Mouse (Mus musculus) olfactory bulb, adult 2 months (tissue): ENCODE data around the gene Fancg. TPM values are rescaled to one million over a fixed set of nuclear protein-coding genes. Genes with fewer than 3 reads are reported as not detected.
"Not testable (repeated sequence)": the region's sequence is repeated elsewhere in the genome, so short reads cannot be mapped to it uniquely, and the experiment has no call there.

Source experiments
- H3K27ac ChIP-seq: fragments of 200-500 bp; 2 replicates; pipeline ENCODE4 v1.5.1; 2012; ENCODE audit warnings: low read depth, low read length; ENCODE audit not compliant: insufficient read depth
- H3K4me1 ChIP-seq: fragments of 200-500 bp; 2 replicates; pipeline ENCODE4 v1.6.1; 2012; ENCODE audit warnings: low read length; ENCODE audit not compliant: control insufficient read depth, insufficient read depth
- H3K4me3 ChIP-seq: fragments of 200-500 bp; 2 replicates; pipeline ENCODE4 v1.5.1; 2012; ENCODE audit warnings: mild to moderate bottlenecking, low read depth, low read length, moderate library complexity; ENCODE audit not compliant: insufficient read depth
- CTCF ChIP-seq: fragments of 200-500 bp; IDR thresholded peaks from 2 replicates; pipeline ENCODE4 v1.5.1; 2012; ENCODE audit warnings: low read depth, mild to moderate bottlenecking, low read length, moderate library complexity; ENCODE audit not compliant: insufficient read depth
- POLR2A ChIP-seq: fragments of 200-500 bp; IDR thresholded peaks from 2 replicates; pipeline ENCODE4 v1.6.1; 2012; ENCODE audit warnings: mild to moderate bottlenecking, low read depth, low read length, moderate library complexity; ENCODE audit not compliant: insufficient read depth
- WGBS: fragments of 180-500 bp; shearing (Covaris S2); methylation state at CpG from one replicate; pipeline ENCODE4 v1.1.7; 2018; 5-methylcytosine and 5-hydroxymethylcytosine counted together
- polyA plus RNA-seq: library from polyadenylated mRNA; stranded (reverse); fragments of >200 nt; gene quantifications from 2 replicates; pipeline ENCODE4 v1.2.4, GENCODE M21; 2012; ENCODE audit warnings: low replicate concordance; ENCODE audit not compliant: missing spikeins, insufficient read depth, insufficient read length

Fancg gene
- polyA plus RNA-seq, 1 experiment, result not detected

DNA sequence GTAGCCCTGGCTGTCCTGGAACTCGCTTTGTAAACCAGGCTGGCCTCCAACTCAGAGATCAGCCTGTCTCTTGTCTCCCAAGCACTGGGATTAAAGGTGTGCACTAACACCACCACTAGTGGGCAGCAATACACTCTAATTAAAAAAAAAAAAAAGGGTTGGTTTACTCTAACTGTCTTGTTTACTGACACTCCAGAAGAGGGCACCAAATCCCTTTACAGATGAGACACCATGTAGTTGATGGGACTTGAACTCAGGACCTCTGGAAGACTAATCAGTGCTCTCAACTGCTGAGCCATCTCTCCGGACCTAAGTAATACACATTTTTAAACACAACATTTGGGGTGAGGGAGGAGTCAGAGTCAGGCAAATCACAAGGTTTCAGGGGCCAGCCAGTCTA is 4.5 kb downstream of the Fancg start:
- Histone ChIP-seq H3K4me1 (peaks cover 14% of the 10 kb centered on the region), H3K27ac (no peak overlapping the region), H3K4me3 (no peak overlapping the region)
- 54% methylated on average over 2 of the region's 2 CpGs for WGBS
- TF ChIP-seq POLR2A, result no peak
- TF ChIP-seq CTCF, result no peak

DNA sequence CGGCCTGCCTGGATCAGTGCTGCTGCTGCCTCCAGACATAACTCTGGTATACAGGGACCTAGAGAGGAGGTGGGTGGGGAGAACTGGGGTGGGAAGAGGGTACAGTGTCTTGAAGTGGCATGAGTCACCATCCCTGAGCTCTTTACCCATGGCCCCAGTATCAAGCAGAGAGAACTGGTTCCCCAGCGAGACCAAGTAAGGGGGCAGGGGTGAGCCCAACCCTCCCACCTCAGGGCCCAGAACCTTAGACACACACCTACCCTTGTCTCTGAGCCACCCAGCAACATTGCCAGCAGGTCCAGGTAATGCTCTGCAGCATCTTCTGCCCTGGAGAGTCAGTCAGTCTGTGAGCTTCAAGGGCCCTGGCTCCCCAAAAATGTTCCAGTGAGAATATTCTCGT is 5.4 kb downstream of the Fancg start:
- Histone ChIP-seq H3K4me3 (peak overlapping the region; percentile 14; the same call in 1 of the 2 replicates), H3K4me1 (peaks cover 14% of the 10 kb centered on the region), H3K27ac (peak overlapping the region; percentile 87)
- WGBS, result 62% methylated on average over 3 of the region's 3 CpGs
- TF ChIP-seq CTCF, result no peak
- no peak for TF ChIP-seq POLR2A

DNA sequence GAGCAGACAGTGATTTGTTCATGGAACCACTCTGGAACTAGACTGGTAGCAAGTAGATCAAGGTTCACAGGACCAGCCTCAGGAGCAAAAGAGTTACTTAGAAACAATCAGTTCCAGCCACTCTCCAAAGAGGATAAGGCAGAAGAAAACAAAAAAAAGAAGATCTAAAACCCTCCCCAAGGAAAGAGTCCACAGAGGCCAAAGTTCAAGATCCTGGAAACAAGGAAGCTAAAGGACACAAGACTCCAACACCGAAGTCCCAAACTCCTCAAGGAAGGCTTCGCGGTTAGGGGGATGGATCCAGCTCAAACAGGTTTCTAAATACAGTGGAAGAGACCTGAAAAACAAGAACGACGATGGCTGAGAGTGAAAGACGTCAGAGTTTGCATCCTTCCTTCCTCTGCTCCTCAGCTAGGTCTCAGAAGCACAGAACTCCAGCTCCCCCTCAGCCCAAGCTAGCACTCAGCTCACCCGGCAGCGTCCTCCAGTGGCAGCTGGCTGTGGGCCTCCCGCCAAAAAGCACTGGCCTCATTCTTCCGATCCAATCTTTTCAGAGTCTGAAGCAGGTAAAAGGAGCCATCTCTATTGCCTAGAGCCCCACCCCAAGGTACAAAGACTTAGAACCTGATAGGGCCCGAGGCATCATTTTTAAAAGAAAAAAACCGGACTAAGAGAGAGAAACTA is 7.4 kb downstream of the Fancg start:
- TF ChIP-seq CTCF, result no peak
- TF ChIP-seq POLR2A, result no peak
- H3K4me3 ChIP-seq, result no peak overlapping the region
- WGBS, result 75% methylated on average over 12 of the region's 12 CpGs
- peaks cover 14% of the 10 kb centered on the region for H3K4me1 ChIP-seq
- H3K27ac ChIP-seq, result no peak overlapping the region

DNA sequence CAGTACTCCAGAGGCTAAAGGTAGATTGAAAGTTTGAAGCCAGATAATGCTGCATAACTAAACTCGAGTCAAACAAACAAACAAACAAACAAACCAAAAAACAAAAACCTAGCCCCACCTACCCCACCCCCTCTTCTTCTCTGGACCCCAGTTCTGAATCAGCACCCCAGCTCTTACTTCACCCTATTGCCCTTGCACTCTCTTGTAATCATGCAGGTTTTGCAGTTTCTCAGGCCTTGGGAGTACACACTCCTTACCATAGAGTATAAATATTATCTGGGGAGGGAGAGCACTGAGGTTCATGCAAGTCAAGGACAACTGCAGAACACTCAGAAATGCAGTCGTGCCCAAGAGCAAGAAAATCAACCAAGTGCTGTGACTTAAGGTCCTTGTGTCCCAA is 9.0 kb downstream of the Fancg start:
- Histone ChIP-seq H3K4me1 (peaks cover 14% of the 10 kb centered on the region), H3K4me3 (no peak overlapping the region), H3K27ac (no peak overlapping the region)
- TF ChIP-seq POLR2A (no peak), CTCF (no peak)
- 92% methylated on average over 2 of the region's 2 CpGs for WGBS

DNA sequence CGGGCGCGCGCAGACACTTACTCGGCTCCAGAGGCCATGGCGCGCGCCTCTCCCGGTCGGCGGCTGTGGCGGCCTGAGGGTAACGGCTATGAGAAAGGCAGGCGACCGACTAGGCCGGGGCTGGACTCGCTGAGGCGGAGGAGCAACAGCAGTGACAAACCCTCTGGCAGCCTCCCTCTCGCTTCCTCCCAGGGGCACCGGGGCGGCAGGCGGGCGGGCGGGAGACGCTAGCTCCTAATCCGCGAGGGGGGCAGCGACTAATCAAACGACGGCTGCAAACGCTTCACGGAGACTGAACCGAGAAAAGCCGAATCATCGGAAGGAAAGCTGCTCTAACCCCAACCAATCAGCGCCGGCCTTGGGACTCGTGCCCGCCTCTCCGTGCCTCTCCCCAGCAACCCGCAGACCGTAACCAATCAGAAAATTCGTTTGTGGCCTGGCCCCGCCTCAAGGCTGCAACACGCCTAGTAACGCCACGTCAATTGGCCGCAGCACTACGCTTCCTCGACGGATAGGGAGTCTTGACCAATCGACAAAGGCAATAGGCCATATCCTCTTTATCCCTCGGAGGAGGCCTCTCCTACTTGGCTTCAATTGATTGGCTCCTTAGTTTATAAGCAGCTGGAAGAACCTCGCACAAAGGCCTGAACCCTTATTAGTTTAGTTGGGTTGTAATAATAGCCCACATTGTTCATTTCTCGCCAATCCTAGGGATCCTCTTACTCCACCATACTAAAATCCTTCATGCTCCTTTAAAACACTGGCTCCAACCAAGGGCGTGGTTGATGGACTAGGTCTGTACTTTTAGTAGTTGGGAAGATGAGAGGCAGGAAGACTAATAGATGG is 9.9 kb downstream of the Fancg start, which contains the start of gene Vcp:
Vcp (minus strand) TSS at position 367 of the 846 bp plus-strand sequence.
- peak; percentile 41; the same call in 1 of the 2 replicates for TF ChIP-seq POLR2A
- peak within 1 kb of the TSS; percentile 94 for H3K4me3 ChIP-seq
- WGBS, result under 1% methylated on average over 54 of the region's 56 CpGs
- peak within 1 kb of the TSS; percentile 92 for H3K27ac ChIP-seq
- peaks cover 14% of the 10 kb centered on the region for H3K4me1 ChIP-seq

DNA sequence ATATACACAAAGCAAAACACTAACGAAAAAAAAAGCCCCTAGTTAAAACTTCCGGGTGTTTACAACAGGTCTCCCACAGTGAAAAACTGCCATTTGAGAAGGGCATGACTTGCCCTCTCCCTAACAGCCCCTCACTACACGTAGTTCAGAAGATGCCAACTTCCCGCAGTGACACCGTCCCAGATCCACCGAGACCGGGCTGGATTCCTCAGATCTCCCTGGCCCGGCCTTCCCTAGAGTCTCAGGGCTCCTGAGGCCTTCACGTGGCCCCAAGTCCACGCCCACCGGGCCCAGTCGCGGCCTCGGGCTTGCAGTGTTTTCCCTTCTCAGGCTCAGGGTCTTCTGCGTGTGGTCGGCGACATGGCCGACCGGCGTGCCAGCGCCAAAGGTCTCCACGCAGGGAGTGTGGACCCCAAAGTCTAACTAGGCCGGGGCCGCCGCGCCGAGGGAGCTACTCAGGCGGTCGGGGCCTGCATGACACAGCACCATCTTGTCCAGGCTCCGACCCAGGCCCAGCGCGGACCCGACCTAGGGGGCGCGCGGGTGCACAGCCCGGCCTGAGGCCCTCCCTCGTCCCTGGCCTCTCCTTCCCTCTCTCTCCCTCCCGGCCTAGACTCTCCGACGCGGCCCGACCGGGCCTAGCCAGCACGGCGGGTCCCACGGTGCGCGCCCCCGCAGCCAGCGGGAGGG is 10.7 kb downstream of the Fancg start:
- WGBS, result 1% methylated on average over 49 of the region's 51 CpGs
- Histone ChIP-seq H3K4me3 (peak overlapping the region; percentile 94), H3K4me1 (peaks cover 8% of the 10 kb centered on the region; the same call in 1 of the 2 replicates), H3K27ac (peak overlapping the region; percentile 92)
- no peak for TF ChIP-seq POLR2A

DNA sequence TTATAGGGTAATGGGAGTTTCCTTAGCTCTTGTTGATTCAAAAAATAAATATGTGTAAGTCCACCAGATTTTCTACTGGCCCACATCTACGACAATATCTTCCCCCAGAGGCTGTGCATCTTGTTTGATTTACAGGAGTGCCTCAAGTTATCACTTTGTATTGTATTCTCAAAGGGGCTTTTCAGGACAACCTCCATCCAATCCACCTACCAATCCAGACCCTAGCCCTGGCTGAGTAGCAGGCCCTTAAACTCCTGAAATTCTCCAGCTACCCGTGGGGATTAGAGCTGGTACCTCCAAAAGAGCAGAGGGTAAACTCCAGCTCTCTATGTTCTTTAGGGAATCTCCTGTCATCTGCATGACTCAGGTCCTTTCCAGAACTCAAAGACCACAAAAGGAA is 12.3 kb downstream of the Fancg start:
- 29% methylated on average over 2 of the region's 2 CpGs for WGBS
- H3K27ac ChIP-seq, result no peak overlapping the region
- H3K4me1 ChIP-seq, result peaks cover 5% of the 10 kb centered on the region; the same call in 1 of the 2 replicates
- H3K4me3 ChIP-seq, result no peak overlapping the region
- TF ChIP-seq POLR2A (no peak), CTCF (no peak)

DNA sequence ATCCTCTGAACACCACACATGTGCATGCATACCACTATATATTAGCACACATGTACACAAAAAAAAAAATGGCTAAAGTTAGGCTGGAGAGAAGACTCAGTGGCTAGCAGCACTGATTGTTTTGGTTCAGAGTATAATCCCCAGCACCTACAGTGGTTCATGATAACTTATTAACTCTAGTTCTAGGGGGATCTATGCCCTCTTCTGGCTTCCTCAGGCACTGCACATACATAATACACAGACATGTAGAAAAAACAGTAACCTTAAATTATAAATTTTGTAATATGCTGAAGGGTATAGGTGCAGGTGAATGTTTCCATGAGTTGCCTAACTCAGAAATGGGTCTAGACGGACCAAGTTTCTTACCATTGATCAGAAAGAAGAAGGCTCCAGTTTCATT is 22.0 kb downstream of the Fancg start:
- Histone ChIP-seq H3K27ac (no peak overlapping the region), H3K4me1 (no peaks in the 10 kb centered on the region), H3K4me3 (no peak overlapping the region)
- WGBS, result 85% methylated on average over 1 of the region's 1 CpGs
- no peak for TF ChIP-seq POLR2A
- no peak for TF ChIP-seq CTCF

DNA sequence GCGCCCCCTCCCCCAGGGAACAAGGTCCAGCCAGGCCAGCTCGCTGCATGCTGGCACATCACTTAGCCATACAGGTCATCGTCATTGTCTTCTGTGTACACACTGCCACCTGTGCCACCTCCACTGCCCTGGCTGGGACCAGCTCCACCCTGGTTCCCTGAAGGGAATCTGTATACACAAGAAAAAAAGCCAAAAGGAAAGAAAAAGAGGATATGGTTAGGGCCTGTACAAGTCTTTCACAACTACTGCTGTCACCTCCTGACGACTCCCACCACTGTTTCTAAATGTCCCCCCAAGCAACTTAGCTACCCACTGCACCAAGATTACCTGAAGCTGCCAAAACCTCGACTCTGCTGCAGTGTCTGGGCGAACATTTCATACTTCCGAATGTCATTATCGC is 29.8 kb downstream of the Fancg start:
- WGBS, result 88% methylated on average over 8 of the region's 8 CpGs
- not testable (repeated sequence) for H3K4me3 ChIP-seq, H3K4me1 ChIP-seq, H3K27ac ChIP-seq
